Comparison of ENCODE assay signal across 28 mouse cellular contexts in genomic region chr6:32260341-32260740, GRCm38 (mm10).
DNase-seq lines count a peak whose midpoint lies in the region; ATAC-seq and TF ChIP-seq lines count a peak whose summit lies in the region.
"Had no signal": no experiment of that assay in that cellular context is flagged by ENCODE, and none has a peak within 500 bp of the region (broad histone marks: within the 10 kb centered on the region; RNA-seq: fewer than 3 reads in every experiment).

No protein-coding gene starts in this region.

- H3K9me3 ChIP-seq in forebrain, postnatal 0 days (ENCODE audit: low read length), result no peaks in the 10 kb centered on the region
- no peaks in the 10 kb centered on the region for H3K9me3 ChIP-seq in forebrain, embryonic 13.5 days (replicated peaks)
- no peaks in the 10 kb centered on the region for H3K9me3 ChIP-seq in hindbrain, embryonic 12.5 days (replicated peaks)
- H3K9me3 ChIP-seq in hindbrain, postnatal 0 days (ENCODE audit: low read length), result no peaks in the 10 kb centered on the region
- no peaks in the 10 kb centered on the region for H3K9me3 ChIP-seq in kidney, embryonic 16.5 days (ENCODE audit: low read length)
- H3K9me3 ChIP-seq: embryonic facial prominence, embryonic 10.5 days; embryonic facial prominence, embryonic 15.5 days; heart, embryonic 10.5 days; heart, embryonic 15.5 days; limb, embryonic 13.5 days; lung, embryonic 15.5 days; midbrain, embryonic 13.5 days; neural tube, embryonic 12.5 days; stomach, embryonic 15.5 days had no signal

- peaks cover 15% of the 10 kb centered on the region for H3K4me1 ChIP-seq in forebrain, postnatal 0 days (ENCODE audit: insufficient read depth)
- peaks cover 34% of the 10 kb centered on the region for H3K4me1 ChIP-seq in forebrain, embryonic 13.5 days
- H3K4me1 ChIP-seq in hindbrain, embryonic 12.5 days, result peaks cover 25% of the 10 kb centered on the region
- peaks cover 19% of the 10 kb centered on the region; the same call in 1 of the 2 replicates for H3K4me1 ChIP-seq in hindbrain, postnatal 0 days (ENCODE audit: insufficient read depth, low read length)
- H3K4me1 ChIP-seq in kidney, embryonic 16.5 days (ENCODE audit: insufficient read depth, low read length), result no peaks in the 10 kb centered on the region
- H3K4me1 ChIP-seq: heart, embryonic 15.5 days; lung, embryonic 15.5 days; stomach, embryonic 15.5 days had no signal

- H3K9ac ChIP-seq in forebrain, postnatal 0 days, result no peak overlapping the region
- H3K9ac ChIP-seq in forebrain, embryonic 13.5 days, result no peak overlapping the region
- no peak overlapping the region for H3K9ac ChIP-seq in hindbrain, embryonic 12.5 days
- no peak overlapping the region for H3K9ac ChIP-seq in hindbrain, postnatal 0 days (replicated peaks; ENCODE audit: low read length)
- no peak overlapping the region for H3K9ac ChIP-seq in kidney, embryonic 16.5 days (replicated peaks; ENCODE audit: low read length)
- H3K9ac ChIP-seq: embryonic facial prominence, embryonic 15.5 days; heart, embryonic 15.5 days; limb, embryonic 13.5 days; lung, embryonic 15.5 days; midbrain, embryonic 13.5 days; neural tube, embryonic 12.5 days; stomach, embryonic 15.5 days had no signal

- H3K27ac ChIP-seq in forebrain, postnatal 0 days (ENCODE audit: low read depth, low read length), result no peak overlapping the region
- H3K27ac ChIP-seq in forebrain, embryonic 13.5 days, result no peak overlapping the region
- peak overlapping the region; percentile 55; the same call in 1 of the 2 replicates for H3K27ac ChIP-seq in hindbrain, embryonic 12.5 days
- no peak overlapping the region for H3K27ac ChIP-seq in hindbrain, postnatal 0 days
- no peak overlapping the region for H3K27ac ChIP-seq in kidney, embryonic 16.5 days (ENCODE audit: low read length)
- H3K27ac ChIP-seq: embryonic facial prominence, embryonic 15.5 days; heart, embryonic 10.5 days; heart, embryonic 15.5 days; limb, embryonic 13.5 days; lung, embryonic 15.5 days; neural tube, embryonic 12.5 days; stomach, embryonic 15.5 days had no signal

- no peak for TF ChIP-seq CTCF in forebrain, postnatal 0 days (IDR thresholded peaks at IDR 0.05; ENCODE audit: low read depth)
- TF ChIP-seq CTCF in brain, embryonic 14.5 days (IDR thresholded peaks at IDR 0.05; ENCODE audit: borderline replicate concordance, extremely low read depth, insufficient read depth, insufficient read length), result no peak
- no peak for TF ChIP-seq CTCF in hindbrain, postnatal 0 days (IDR thresholded peaks at IDR 0.05; ENCODE audit: low read depth)

- H3K36me3 ChIP-seq in forebrain, postnatal 0 days (ENCODE audit: insufficient read depth), result no peaks in the 10 kb centered on the region
- no peaks in the 10 kb centered on the region for H3K36me3 ChIP-seq in forebrain, embryonic 13.5 days (ENCODE audit: poor library complexity, severe bottlenecking)
- no peaks in the 10 kb centered on the region for H3K36me3 ChIP-seq in hindbrain, embryonic 12.5 days
- H3K36me3 ChIP-seq in hindbrain, postnatal 0 days (ENCODE audit: insufficient read depth, low read length), result no peaks in the 10 kb centered on the region
- H3K36me3 ChIP-seq in kidney, embryonic 16.5 days (ENCODE audit: insufficient read depth, low read length), result no peaks in the 10 kb centered on the region
- H3K36me3 ChIP-seq: embryonic facial prominence, embryonic 10.5 days; embryonic facial prominence, embryonic 15.5 days; heart, embryonic 10.5 days; heart, embryonic 15.5 days; limb, embryonic 13.5 days; lung, embryonic 15.5 days; midbrain, embryonic 13.5 days; neural tube, embryonic 12.5 days; stomach, embryonic 15.5 days had no signal

- WGBS in forebrain, postnatal 0 days, result 62% methylated on average over 5 of the region's 5 CpGs
- 64% methylated on average over 5 of the region's 5 CpGs for WGBS in forebrain, embryonic 13.5 days
- WGBS in hindbrain, embryonic 12.5 days, result 68% methylated on average over 5 of the region's 5 CpGs
- WGBS in hindbrain, postnatal 0 days, result 66% methylated on average over 5 of the region's 5 CpGs
- 84% methylated on average over 5 of the region's 5 CpGs for WGBS in kidney, embryonic 16.5 days

- no peak for DNase-seq in forebrain, postnatal 0 days
- DNase-seq in brain, embryonic 14.5 days (ENCODE audit: low read depth), result peak; percentile 73
- peak; percentile 32 for DNase-seq in hindbrain, postnatal 0 days (ENCODE audit: low spot score)
- no peak for DNase-seq in gastrocnemius, postnatal 10 days
- DNase-seq: adrenal gland, postnatal 36 days; cerebellum, adult 2 months; cerebellum, postnatal 25 days; gastrocnemius, postnatal 14 days; heart, postnatal 36 days; kidney, adult 11 months; kidney, postnatal 25 days; lung, postnatal 36 days; right cerebral cortex, postnatal 25 days had no signal

- ATAC-seq in forebrain, postnatal 0 days, result peak; percentile 21; the same call in 1 of the 2 replicates
- ATAC-seq in forebrain, embryonic 13.5 days, result no peak
- ATAC-seq in hindbrain, embryonic 12.5 days (ENCODE audit: low FRiP score), result peak; percentile 48; the same call in 1 of the 2 replicates
- no peak for ATAC-seq in hindbrain, postnatal 0 days
- no peak for ATAC-seq in activated CD4-positive, CD25-positive, alpha-beta regulatory T cell, adult 4 months
- no peak for ATAC-seq in kidney, embryonic 16.5 days (ENCODE audit: low FRiP score, low TSS enrichment)
- ATAC-seq: inflammation-experienced regulatory T-cells, adult 6 months; midbrain, embryonic 13.5 days had no signal

- H3K4me3 ChIP-seq in forebrain, postnatal 0 days (ENCODE audit: low read depth, low read length), result no peak overlapping the region
- H3K4me3 ChIP-seq in forebrain, embryonic 13.5 days, result no peak overlapping the region
- H3K4me3 ChIP-seq in hindbrain, embryonic 12.5 days, result no peak overlapping the region
- H3K4me3 ChIP-seq in hindbrain, postnatal 0 days (ENCODE audit: low read length), result no peak overlapping the region
- H3K4me3 ChIP-seq in kidney, embryonic 16.5 days (ENCODE audit: low read length), result no peak overlapping the region
- H3K4me3 ChIP-seq: embryonic facial prominence, embryonic 10.5 days; embryonic facial prominence, embryonic 15.5 days; heart, embryonic 10.5 days; heart, embryonic 15.5 days; limb, embryonic 13.5 days; lung, embryonic 15.5 days; midbrain, embryonic 13.5 days; neural tube, embryonic 12.5 days; stomach, embryonic 15.5 days had no signal

- no peak for TF ChIP-seq POLR2A in brain, embryonic 14.5 days (IDR thresholded peaks at IDR 0.05; ENCODE audit: borderline replicate concordance, extremely low read depth, insufficient read depth, insufficient read length, poor library complexity, severe bottlenecking)

- H3K27me3 ChIP-seq in forebrain, postnatal 0 days (ENCODE audit: insufficient read depth, low read length), result no peaks in the 10 kb centered on the region
- H3K27me3 ChIP-seq in forebrain, embryonic 13.5 days, result no peaks in the 10 kb centered on the region
- no peaks in the 10 kb centered on the region for H3K27me3 ChIP-seq in hindbrain, embryonic 12.5 days
- 0 out of 2 replicates have a peak, but pooled peaks cover 5% of the 10 kb centered on the region for H3K27me3 ChIP-seq in hindbrain, postnatal 0 days (ENCODE audit: insufficient read depth, low read length)
- no peaks in the 10 kb centered on the region for H3K27me3 ChIP-seq in kidney, embryonic 16.5 days (ENCODE audit: insufficient read depth, low read length)
- H3K27me3 ChIP-seq: embryonic facial prominence, embryonic 15.5 days; heart, embryonic 15.5 days; limb, embryonic 13.5 days; lung, embryonic 15.5 days; midbrain, embryonic 13.5 days; neural tube, embryonic 12.5 days; stomach, embryonic 15.5 days had no signal

- no peak overlapping the region for H3K4me2 ChIP-seq in forebrain, postnatal 0 days (ENCODE audit: low read depth)
- H3K4me2 ChIP-seq in forebrain, embryonic 13.5 days, result no peak overlapping the region
- no peak overlapping the region for H3K4me2 ChIP-seq in hindbrain, embryonic 12.5 days (replicated peaks)
- no peak overlapping the region for H3K4me2 ChIP-seq in hindbrain, postnatal 0 days (ENCODE audit: low read depth, low read length)
- no peak overlapping the region for H3K4me2 ChIP-seq in kidney, embryonic 16.5 days (replicated peaks; ENCODE audit: low read depth, low read length)
- H3K4me2 ChIP-seq: embryonic facial prominence, embryonic 15.5 days; heart, embryonic 15.5 days; limb, embryonic 13.5 days; liver, embryonic 11.5 days; lung, embryonic 15.5 days; midbrain, embryonic 13.5 days; neural tube, embryonic 12.5 days; stomach, embryonic 15.5 days had no signal

Comparison
In these comparisons a context has a peak if more than half of its experiments do, and no peak if none do; other contexts are left out.
1. ATAC-seq: peak in forebrain, postnatal 0 days (single experiment) and hindbrain, embryonic 12.5 days (single experiment); none in forebrain, embryonic 13.5 days (single experiment), hindbrain, postnatal 0 days (single experiment), activated CD4-positive, CD25-positive, alpha-beta regulatory T cell, adult 4 months (single experiment) and kidney, embryonic 16.5 days (single experiment).
2. DNase-seq: peak in brain, embryonic 14.5 days (single experiment) and hindbrain, postnatal 0 days (single experiment); none in forebrain, postnatal 0 days (single experiment) and gastrocnemius, postnatal 10 days (single experiment).